Mouse (Mus musculus): Measurements from ENCODE around the gene Gzmb. TPM values are rescaled to one million over a fixed set of nuclear protein-coding genes. Genes with fewer than 3 reads are reported as not detected.
"Not testable (repeated sequence)": the region's sequence is repeated elsewhere in the genome, so short reads cannot be mapped to it uniquely, and the experiment has no call there.

Gzmb gene
- polyA plus RNA-seq, 1 experiment = 2.2 TPM

- TF ChIP-seq CTCF (IDR thresholded peaks at IDR 0.05; ENCODE audit: borderline replicate concordance, control insufficient read depth, extremely low read depth, insufficient read depth, low read length, poor library complexity) = no peak
- no peak for TF ChIP-seq POLR2A (IDR thresholded peaks at IDR 0.05; ENCODE audit: control insufficient read depth, extremely low read depth, insufficient read depth, low read length, poor library complexity)
- Histone ChIP-seq H3K36me3 (ENCODE audit: control insufficient read depth, insufficient read depth, low read length) (no peaks in the 10 kb centered on the region), H3K27ac (ENCODE audit: control insufficient read depth, insufficient read depth, low read length) (no peak overlapping the region), H3K4me3 (ENCODE audit: control insufficient read depth, insufficient read depth, low read length) (no peak overlapping the region), H3K4me1 (replicated peaks; ENCODE audit: control insufficient read depth, insufficient read depth, low read length) (0 out of 2 replicates have a peak, but pooled peaks cover 3% of the 10 kb centered on the region), H3K27me3 (ENCODE audit: control insufficient read depth, insufficient read depth, low read length) (no peaks in the 10 kb centered on the region)
- 76% methylated on average over 5 of the region's 5 CpGs for WGBS
- DNase-seq = no peak
These were observed 19.0 kb upstream of the Gzmb start for GRCm38 (mm10) chr14:56281090-56281489.

DNA sequence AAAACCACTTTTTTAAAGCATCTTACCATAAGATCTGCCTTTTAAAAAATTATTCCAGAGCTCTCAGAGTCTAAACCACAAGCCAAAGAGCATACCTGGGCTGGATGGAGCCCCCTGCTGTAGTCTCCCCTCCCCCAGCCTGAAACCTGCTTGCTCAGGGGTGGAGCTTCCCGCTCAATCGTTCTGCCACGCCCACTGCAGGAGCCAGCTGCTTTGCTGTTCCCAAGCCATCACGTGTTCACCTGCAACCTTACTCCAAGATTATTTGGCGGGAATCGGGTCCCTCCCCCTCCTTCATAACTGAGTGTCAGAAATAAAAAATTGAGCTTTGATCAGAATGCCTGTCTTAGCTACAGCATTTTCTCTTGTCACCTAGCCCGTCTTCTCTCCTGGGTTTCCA is 16.6 kb upstream of the Gzmb start:
- H3K4me3 ChIP-seq (ENCODE audit: control insufficient read depth, insufficient read depth, low read length); DNase-seq; H3K27ac ChIP-seq (ENCODE audit: control insufficient read depth, insufficient read depth, low read length); H3K36me3 ChIP-seq (ENCODE audit: control insufficient read depth, insufficient read depth, low read length); H3K27me3 ChIP-seq (ENCODE audit: control insufficient read depth, insufficient read depth, low read length); H3K4me1 ChIP-seq (replicated peaks; ENCODE audit: control insufficient read depth, insufficient read depth, low read length): not testable (repeated sequence)
- 55% methylated on average over 7 of the region's 7 CpGs for WGBS

GRCm38 (mm10) chr14:56276096-56276495 is 14.0 kb upstream of the Gzmb start:
- not testable (repeated sequence) for H3K4me3 ChIP-seq (ENCODE audit: control insufficient read depth, insufficient read depth, low read length); H3K27ac ChIP-seq (ENCODE audit: control insufficient read depth, insufficient read depth, low read length); DNase-seq; H3K4me1 ChIP-seq (replicated peaks; ENCODE audit: control insufficient read depth, insufficient read depth, low read length); H3K36me3 ChIP-seq (ENCODE audit: control insufficient read depth, insufficient read depth, low read length); H3K27me3 ChIP-seq (ENCODE audit: control insufficient read depth, insufficient read depth, low read length)
- WGBS = 28% methylated on average over 7 of the region's 7 CpGs

- WGBS = 26% methylated on average over 1 of the region's 1 CpGs
- H3K4me1 ChIP-seq (replicated peaks; ENCODE audit: control insufficient read depth, insufficient read depth, low read length) = no peaks in the 10 kb centered on the region
- no peaks in the 10 kb centered on the region for H3K27me3 ChIP-seq (ENCODE audit: control insufficient read depth, insufficient read depth, low read length)
- H3K4me3 ChIP-seq (ENCODE audit: control insufficient read depth, insufficient read depth, low read length) = no peak overlapping the region
- TF ChIP-seq POLR2A (IDR thresholded peaks at IDR 0.05; ENCODE audit: control insufficient read depth, extremely low read depth, insufficient read depth, low read length, poor library complexity) (no peak), CTCF (IDR thresholded peaks at IDR 0.05; ENCODE audit: borderline replicate concordance, control insufficient read depth, extremely low read depth, insufficient read depth, low read length, poor library complexity) (no peak)
- DNase-seq = no peak
- no peak overlapping the region for H3K27ac ChIP-seq (ENCODE audit: control insufficient read depth, insufficient read depth, low read length)
- H3K36me3 ChIP-seq (ENCODE audit: control insufficient read depth, insufficient read depth, low read length) = no peaks in the 10 kb centered on the region
These were observed 4.0 kb upstream of the Gzmb start for GRCm38 (mm10) chr14:56266109-56266508.

DNA sequence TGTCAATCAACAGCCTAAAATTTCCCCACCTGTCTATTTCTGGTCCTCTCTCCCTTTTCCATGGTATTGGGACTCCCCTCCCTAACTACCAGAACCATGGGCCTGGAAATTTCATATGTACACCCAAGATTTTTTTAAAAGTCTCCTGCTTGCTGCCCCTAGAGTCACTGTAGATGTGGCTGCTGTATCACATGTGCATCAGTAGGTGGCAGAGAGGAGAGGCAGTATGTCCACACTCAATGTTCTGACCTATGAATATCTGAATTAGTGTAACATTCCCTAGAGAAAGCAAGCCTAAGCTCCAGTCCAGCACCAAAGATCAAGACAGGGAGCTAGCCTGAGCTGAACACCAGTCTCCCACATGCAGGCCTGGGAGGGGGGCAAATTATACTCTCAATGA is 21.7 kb downstream of the Gzmb start:
- Histone ChIP-seq H3K4me3 (ENCODE audit: control insufficient read depth, insufficient read depth, low read length) (no peak overlapping the region), H3K27ac (ENCODE audit: control insufficient read depth, insufficient read depth, low read length) (no peak overlapping the region), H3K27me3 (ENCODE audit: control insufficient read depth, insufficient read depth, low read length) (no peaks in the 10 kb centered on the region), H3K4me1 (replicated peaks; ENCODE audit: control insufficient read depth, insufficient read depth, low read length) (no peaks in the 10 kb centered on the region), H3K36me3 (ENCODE audit: control insufficient read depth, insufficient read depth, low read length) (no peaks in the 10 kb centered on the region)
- TF ChIP-seq CTCF (IDR thresholded peaks at IDR 0.05; ENCODE audit: borderline replicate concordance, control insufficient read depth, extremely low read depth, insufficient read depth, low read length, poor library complexity) (no peak), POLR2A (IDR thresholded peaks at IDR 0.05; ENCODE audit: control insufficient read depth, extremely low read depth, insufficient read depth, low read length, poor library complexity) (no peak)
- DNase-seq = no peak

GRCm38 (mm10) chr14:56234556-56234955 is 27.5 kb downstream of the Gzmb start, which contains the start of gene Gzmc:
TSS of gene Gzmc (minus strand) at chr14:56234656.
- Histone ChIP-seq H3K36me3 (ENCODE audit: control insufficient read depth, insufficient read depth, low read length) (no peaks in the 10 kb centered on the region), H3K4me1 (replicated peaks; ENCODE audit: control insufficient read depth, insufficient read depth, low read length) (no peaks in the 10 kb centered on the region), H3K27ac (ENCODE audit: control insufficient read depth, insufficient read depth, low read length) (no peak within 1 kb of the TSS), H3K4me3 (ENCODE audit: control insufficient read depth, insufficient read depth, low read length) (no peak within 1 kb of the TSS), H3K27me3 (ENCODE audit: control insufficient read depth, insufficient read depth, low read length) (no peaks in the 10 kb centered on the region)
- no peak for DNase-seq
- no peak for TF ChIP-seq POLR2A (IDR thresholded peaks at IDR 0.05; ENCODE audit: control insufficient read depth, extremely low read depth, insufficient read depth, low read length, poor library complexity)
- 9% methylated on average over 2 of the region's 2 CpGs for WGBS

- H3K36me3 ChIP-seq (ENCODE audit: control insufficient read depth, insufficient read depth, low read length) = no peaks in the 10 kb centered on the region
- H3K4me3 ChIP-seq (ENCODE audit: control insufficient read depth, insufficient read depth, low read length) = no peak within 1 kb of the TSS
- TF ChIP-seq CTCF (IDR thresholded peaks at IDR 0.05; ENCODE audit: borderline replicate concordance, control insufficient read depth, extremely low read depth, insufficient read depth, low read length, poor library complexity) = no peak
- TF ChIP-seq POLR2A (IDR thresholded peaks at IDR 0.05; ENCODE audit: control insufficient read depth, extremely low read depth, insufficient read depth, low read length, poor library complexity) = no peak
- no peak for DNase-seq
- no peaks in the 10 kb centered on the region for H3K4me1 ChIP-seq (replicated peaks; ENCODE audit: control insufficient read depth, insufficient read depth, low read length)
- no peaks in the 10 kb centered on the region for H3K27me3 ChIP-seq (ENCODE audit: control insufficient read depth, insufficient read depth, low read length)
- H3K27ac ChIP-seq (ENCODE audit: control insufficient read depth, insufficient read depth, low read length) = no peak within 1 kb of the TSS
- 88% methylated on average over 4 of the region's 4 CpGs for WGBS
These were observed 50.7 kb downstream of the Gzmb start, which contains the start of gene Gzmf for GRCm38 (mm10) chr14:56211317-56211716. TSS of gene Gzmf (minus strand) at chr14:56211417.

Other genes with a start within 250 kb of the Gzmb start
- gene Mcpt1, start 244.3 kb downstream of the Gzmb start, polyA plus RNA-seq (2012; rRNA removed) = 0.66 and 0.77 TPM in 2 replicates
- gene Mcpt9, start 231.8 kb downstream of the Gzmb start, polyA plus RNA-seq (2012; rRNA removed) = not detected in 2 replicates
- 0.24 and 0.43 TPM in 2 replicates for gene Mcpt2, start 220.2 kb downstream of the Gzmb start, polyA plus RNA-seq (2012; rRNA removed)
- 1.9 and 2.9 TPM in 2 replicates for gene Mcpt4, start 199.9 kb downstream of the Gzmb start, polyA plus RNA-seq (2012; rRNA removed)
- 0.20 TPM in 1 of 2 replicates, not detected in the other for gene Mcpt8, start 177.0 kb downstream of the Gzmb start, polyA plus RNA-seq (2012; rRNA removed)
- 0.09 and 0.74 TPM in 2 replicates for gene Ctsg, start 159.7 kb downstream of the Gzmb start, polyA plus RNA-seq (2012; rRNA removed)
- not detected in 2 replicates for gene Gzme, start 141.6 kb downstream of the Gzmb start, polyA plus RNA-seq (2012; rRNA removed)
- not detected in 2 replicates for gene Gzmd, start 129.7 kb downstream of the Gzmb start, polyA plus RNA-seq (2012; rRNA removed)
- gene Gzmg, start 102.7 kb downstream of the Gzmb start, polyA plus RNA-seq (2012; rRNA removed) = not detected in 2 replicates
- gene Gzmn, start 87.7 kb downstream of the Gzmb start, polyA plus RNA-seq (2012; rRNA removed) = not detected in 2 replicates
- 0.24 TPM in 1 of 2 replicates, not detected in the other for gene Gzmf, start 50.8 kb downstream of the Gzmb start, polyA plus RNA-seq (2012; rRNA removed)
- gene Gzmc, start 27.6 kb downstream of the Gzmb start, polyA plus RNA-seq (2012; rRNA removed) = 0.54 and 0.60 TPM in 2 replicates
- 0.23 and 0.69 TPM in 2 replicates for gene Atp12a, start 102.8 kb upstream of the Gzmb start, polyA plus RNA-seq (2012; rRNA removed)
- gene Rnf17, start 140.3 kb upstream of the Gzmb start, polyA plus RNA-seq (2012; rRNA removed) = 0.03 TPM in 1 of 2 replicates, not detected in the other

Measured in thymus, adult 2 months (tissue).